Mouse (Mus musculus) stomach, postnatal 0 days (tissue): ENCODE measurements around the gene Spata4.

Source experiments
- CTCF ChIP-seq: IDR thresholded peaks from 2 replicates; pipeline ENCODE4 v1.5.1; 2016; ENCODE audit warnings: antibody characterized with exemption, low read depth, mild to moderate bottlenecking, moderate library complexity
- EP300 ChIP-seq: optimal IDR thresholded peaks from 2 replicates; pipeline ENCODE3; 2016; ENCODE audit warnings: antibody characterized with exemption

GRCm38 (mm10) chr8:54596051-54596450, 4.5 kb upstream of the Spata4 start:
- no peak for TF ChIP-seq CTCF
- TF ChIP-seq EP300 = no peak
